Mouse (Mus musculus): ENCODE measurements at regions not wholly inside any gene's neighbourhood (a gene's known extent, or its start where the extent isn't known, plus 50 kb on each side); places are given as distances from the start of the nearest gene placed in this dataset.

DNA sequence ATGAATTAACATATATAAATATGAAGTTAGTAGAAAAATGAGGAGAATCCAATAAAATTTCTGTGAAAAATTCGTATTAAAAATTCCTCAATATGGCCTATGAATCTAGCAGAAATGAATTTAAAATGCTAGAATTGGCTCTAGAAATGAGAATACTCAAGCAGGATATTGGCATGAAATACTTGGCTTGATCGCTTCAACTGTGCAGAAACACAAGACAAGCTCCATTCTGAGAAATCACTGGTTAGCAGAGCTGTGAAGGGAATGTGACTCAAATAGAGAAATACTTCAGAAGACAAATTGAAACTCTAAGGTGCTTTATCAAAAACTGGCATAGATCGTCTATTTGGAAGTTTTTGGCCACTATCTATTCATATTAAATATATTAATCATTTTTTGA, 819.2 kb downstream of the Lrfn5 start:
- peak; percentile 6 for DNase-seq (ENCODE audit: low read depth, low spot score)
